Mouse (Mus musculus) CH12.LX (cell line): ENCODE results near the gene Tarbp1. TPM values are rescaled to one million over a fixed set of nuclear protein-coding genes. Genes with fewer than 3 reads are reported as not detected.
"Not testable (repeated sequence)": the region's sequence is repeated elsewhere in the genome, so short reads cannot be mapped to it uniquely, and the experiment has no call there.

Source experiments
- DNase-seq: peaks from one replicate; pipeline ENCODE4 v3.0.0-alpha.2; 2013; ENCODE audit errors: extremely low read depth
- H3K27ac ChIP-seq: 2 replicates; pipeline ENCODE4 v1.5.1; 2012; ENCODE audit warnings: low read depth, mild to moderate bottlenecking, control low read depth, moderate library complexity; ENCODE audit not compliant: insufficient read depth
- H3K27me3 ChIP-seq: replicated peaks from 2 replicates; pipeline ENCODE3; 2012; ENCODE audit warnings: inconsistent platforms
- H3K36me3 ChIP-seq, 2 experiments: replicated peaks in 1 of 2; 2 replicates each; pipeline versions ENCODE3 to v1.6.1; 2012; ENCODE audit warnings: inconsistent platforms in 1 of 2, low read length in 1 of 2, mild to moderate bottlenecking in 1 of 2, mixed read lengths in 1 of 2, moderate library complexity in 1 of 2; ENCODE audit not compliant: control insufficient read depth in 1 of 2, insufficient read depth in 1 of 2
- H3K4me1 ChIP-seq, 2 experiments: 2 replicates each; pipeline ENCODE4 v1.6.1; 2012; ENCODE audit warnings: inconsistent platforms in 1 of 2, moderate library complexity in 1 of 2; ENCODE audit not compliant: insufficient read depth in 2 of 2, control insufficient read depth in 1 of 2
- H3K4me2 ChIP-seq: 2 replicates; pipeline ENCODE4 v1.6.1; 2012; ENCODE audit warnings: low read depth, mild to moderate bottlenecking, control low read depth; ENCODE audit not compliant: poor library complexity, insufficient read depth, severe bottlenecking
- H3K4me3 ChIP-seq, 3 experiments: fragments of 150-350 bp in 1 of 3; sonication (generic) in 1 of 3; replicated peaks in 1 of 3; 2 replicates each; pipeline versions ENCODE3 to v1.5.1; 2011 to 2012; ENCODE audit warnings: low read depth in 2 of 3, low read length in 2 of 3, mild to moderate bottlenecking in 2 of 3, moderate library complexity in 2 of 3, control low read depth in 1 of 3, improper control_type of control experiment in 1 of 3, inconsistent platforms in 1 of 3, mixed read lengths in 1 of 3; ENCODE audit not compliant: poor library complexity in 1 of 3
- H3K79me2 ChIP-seq: replicated peaks from 2 replicates; pipeline ENCODE4 v1.6.1; 2012; ENCODE audit warnings: mild to moderate bottlenecking, moderate library complexity; ENCODE audit not compliant: control insufficient read depth, poor library complexity, insufficient read depth, severe bottlenecking; ENCODE audit errors: extremely low read depth
- H3K9ac ChIP-seq: 2 replicates; pipeline ENCODE4 v1.6.1; 2012; ENCODE audit warnings: low read depth, mild to moderate bottlenecking, control low read depth, moderate library complexity; ENCODE audit not compliant: insufficient read depth
- H3K9me3 ChIP-seq: replicated peaks from 2 replicates; pipeline ENCODE3; 2012; ENCODE audit warnings: low read length, inconsistent platforms, mixed read lengths
- BHLHE40 ChIP-seq: IDR thresholded peaks from 2 replicates; pipeline ENCODE4 v1.6.1; 2011; ENCODE audit warnings: mild to moderate bottlenecking, low read depth, low read length, improper control_type of control experiment
- CTCF ChIP-seq, 2 experiments: IDR thresholded peaks in 1 of 2; conservative IDR thresholded peaks in 1 of 2; 2 replicates each; pipeline ENCODE4 v1.5.1; 2011 to 2012; ENCODE audit warnings: low read depth in 2 of 2, low read length in 2 of 2, improper control_type of control experiment in 1 of 2, inconsistent platforms in 1 of 2, mild to moderate bottlenecking in 1 of 2, moderate library complexity in 1 of 2
- ELF1 ChIP-seq: IDR thresholded peaks from 2 replicates; pipeline ENCODE4 v1.6.1; 2014; ENCODE audit warnings: low read depth, mild to moderate bottlenecking, inconsistent platforms, low read length, improper control_type of control experiment
- EP300 ChIP-seq: IDR thresholded peaks from 2 replicates; pipeline ENCODE4 v1.6.1; 2011; ENCODE audit warnings: low read length, improper control_type of control experiment
- HCFC1 ChIP-seq: IDR thresholded peaks from 2 replicates; pipeline ENCODE4 v1.6.1; 2012; ENCODE audit warnings: low read depth, mild to moderate bottlenecking, inconsistent platforms, low read length, improper control_type of control experiment
- IRF4 ChIP-seq: IDR thresholded peaks from 2 replicates; pipeline ENCODE4 v1.6.1; 2014; ENCODE audit warnings: low read depth, mild to moderate bottlenecking, inconsistent platforms, low read length, improper control_type of control experiment
- MEF2A ChIP-seq: IDR thresholded peaks from 2 replicates; pipeline ENCODE4 v1.6.1; 2014; ENCODE audit warnings: low read depth, mild to moderate bottlenecking, inconsistent platforms, low read length, improper control_type of control experiment, borderline replicate concordance
- MXI1 ChIP-seq: IDR thresholded peaks from 2 replicates; pipeline ENCODE4 v1.6.1; 2011; ENCODE audit warnings: mild to moderate bottlenecking, low read depth, low read length, improper control_type of control experiment
- MYC ChIP-seq: IDR thresholded peaks from 2 replicates; pipeline ENCODE4 v1.6.1; 2011; ENCODE audit warnings: low read depth, mild to moderate bottlenecking, improper control_type of control experiment, low read length
- PAX5 ChIP-seq: IDR thresholded peaks from 2 replicates; pipeline ENCODE4 v1.6.1; 2012; ENCODE audit warnings: low read length, inconsistent platforms, mixed read lengths
- POLR2A ChIP-seq: IDR thresholded peaks from 2 replicates; pipeline ENCODE4 v1.6.1; 2011; ENCODE audit warnings: low read depth, mild to moderate bottlenecking, improper control_type of control experiment, low read length
- POLR2AphosphoS2 ChIP-seq: IDR thresholded peaks from 2 replicates; pipeline ENCODE4 v1.6.1; 2011; ENCODE audit warnings: low read depth, low read length, improper control_type of control experiment
- SIN3A ChIP-seq: IDR thresholded peaks from 2 replicates; pipeline ENCODE4 v1.6.1; 2012; ENCODE audit warnings: low read length, improper control_type of control experiment, inconsistent platforms
- USF1 ChIP-seq: IDR thresholded peaks from 2 replicates; pipeline ENCODE4 v1.6.1; 2014; ENCODE audit warnings: low read depth, mild to moderate bottlenecking, inconsistent platforms, low read length, improper control_type of control experiment
- ZC3H11A ChIP-seq: IDR thresholded peaks from 2 replicates; pipeline ENCODE4 v1.6.1; 2012; ENCODE audit warnings: low read depth, mild to moderate bottlenecking, inconsistent platforms, low read length, improper control_type of control experiment
- ZMIZ1 ChIP-seq: IDR thresholded peaks from 2 replicates; pipeline ENCODE4 v1.6.1; 2012; ENCODE audit warnings: low read depth, mild to moderate bottlenecking, inconsistent platforms, low read length, improper control_type of control experiment
- ZNF384 ChIP-seq: IDR thresholded peaks from 2 replicates; pipeline ENCODE4 v1.6.1; 2012; ENCODE audit warnings: low read depth, low read length, improper control_type of control experiment, inconsistent platforms
- dilution Hi-C: fragments of 300-500 bp; cut with MboI; formaldehyde crosslinking; loops from 2 replicates; pipeline ENCODE4 v1.14.3; 2020; ENCODE audit warnings: low sequenced_read_pairs; ENCODE audit not compliant: extremely low pct_unique_long_range_greater_than_20kb, extremely low pct_ligation_motif_present
- in situ Hi-C: fragments of 300-500 bp; cut with MboI; formaldehyde crosslinking; loops from 3 replicates; pipeline ENCODE4 v1.14.3; 2019; ENCODE audit warnings: low sequenced_read_pairs, low pct_ligation_motif_present, low pct_unique_long_range_greater_than_20kb, mixed read lengths
- polyA plus RNA-seq: library from polyadenylated mRNA; unstranded; fragments of >175 nt; gene quantifications from 2 replicates; pipeline ENCODE4 v1.2.1, GENCODE M21; 2012; ENCODE audit warnings: low read depth; ENCODE audit not compliant: insufficient read length
- total RNA-seq, 2 experiments: library from RNA; depleted of rRNA; stranded (reverse); fragments of 300-350 nt in 1 of 2; fragments of >200 nt in 1 of 2; gene quantifications; 2 replicates each; pipeline ENCODE4 v1.2.3; 2012 to 2014

The Tarbp1 gene
- total and polyA plus RNA-seq, 3 experiments, result 10.3 to 10.7 (median 10.4) TPM

DNA sequence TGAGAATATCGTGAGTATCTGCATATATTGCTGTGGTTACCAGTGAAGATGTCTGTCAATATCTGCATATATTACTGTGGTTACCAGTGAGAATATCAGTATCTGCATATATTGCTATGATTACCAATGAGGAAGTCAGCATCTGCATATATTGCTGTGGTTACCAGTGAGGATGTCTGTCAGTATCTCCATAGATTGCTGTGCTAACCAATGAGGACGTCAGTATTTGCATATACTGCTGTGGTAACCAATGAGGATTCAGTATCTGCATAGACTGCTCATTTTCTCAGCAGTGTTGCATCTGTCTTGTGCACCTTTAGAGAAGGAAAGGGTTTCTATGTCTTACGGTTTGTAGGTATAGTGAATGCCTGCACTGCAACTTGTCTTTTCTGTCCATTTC is 54.0 kb downstream of the Tarbp1 start:
- Histone ChIP-seq H3K4me3 (no peak overlapping the region), H3K4me1 (peaks cover 12 to 29% of the 10 kb centered on the region in 2 experiments), H3K27ac (no peak overlapping the region), H3K79me2 (peaks cover 11% of the 10 kb centered on the region), H3K9me3 (no peaks in the 10 kb centered on the region), H3K9ac (no peak overlapping the region), H3K4me2 (no peak overlapping the region), H3K27me3 (no peaks in the 10 kb centered on the region), H3K36me3 (peaks cover under 1 to 24% of the 10 kb centered on the region in 2 experiments)
- no peak for TF ChIP-seq POLR2A
- no peak for TF ChIP-seq POLR2AphosphoS2
- TF ChIP-seq MEF2A, result no peak
- TF ChIP-seq MXI1, result no peak
- TF ChIP-seq ZMIZ1, result no peak
- no peak for TF ChIP-seq HCFC1
- peak; percentile 43 for DNase-seq
- in situ Hi-C loops, result no loop called here
- dilution Hi-C loops, result no loop called here

DNA sequence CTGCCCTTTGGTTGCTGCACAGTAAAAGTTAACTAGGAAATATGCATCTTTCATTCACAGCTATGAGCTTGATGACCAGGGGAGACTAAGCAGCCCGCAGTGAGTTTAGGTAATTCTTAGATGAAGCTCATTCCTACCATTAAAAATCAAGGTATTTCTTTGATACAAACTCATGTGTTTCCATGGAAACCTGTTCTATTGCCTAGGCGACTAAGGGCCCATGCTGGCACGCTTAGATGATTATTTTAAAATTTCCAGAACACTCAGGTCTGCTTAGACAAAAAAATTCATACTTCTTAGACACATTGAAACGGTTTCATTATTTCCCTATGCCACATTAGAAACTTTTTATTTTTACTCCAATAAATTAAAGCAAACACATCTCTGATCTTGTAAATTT is 69.8 kb downstream of the Tarbp1 start:
- Histone ChIP-seq H3K4me2 (no peak overlapping the region), H3K36me3 (no peaks in the 10 kb centered on the region), H3K9ac (no peak overlapping the region), H3K27ac (no peak overlapping the region), H3K4me3 (no peak overlapping the region), H3K9me3 (no peaks in the 10 kb centered on the region), H3K27me3 (peaks cover 35% of the 10 kb centered on the region), H3K79me2 (no peaks in the 10 kb centered on the region), H3K4me1 (no peaks in the 10 kb centered on the region)
- DNase-seq, result no peak
- dilution Hi-C loops (no loop called here), in situ Hi-C loops (no loop called here)
- TF ChIP-seq MEF2A, result no peak
- no peak for TF ChIP-seq ZC3H11A
- TF ChIP-seq MXI1, result no peak
- no peak for TF ChIP-seq ELF1
- TF ChIP-seq IRF4, result no peak
- TF ChIP-seq BHLHE40, result no peak
- no peak for TF ChIP-seq MYC
- TF ChIP-seq ZNF384, result no peak
- TF ChIP-seq POLR2A, result no peak
- TF ChIP-seq CTCF (conservative IDR thresholded peaks at IDR 0.05 in 1 of 2, IDR thresholded peaks at IDR 0.05 in 1 of 2; ENCODE audit: low read depth in 2 of 2, low read length in 2 of 2), result no peak
- no peak for TF ChIP-seq SIN3A
- TF ChIP-seq PAX5, result no peak
- TF ChIP-seq EP300, result no peak
- TF ChIP-seq USF1, result no peak

DNA sequence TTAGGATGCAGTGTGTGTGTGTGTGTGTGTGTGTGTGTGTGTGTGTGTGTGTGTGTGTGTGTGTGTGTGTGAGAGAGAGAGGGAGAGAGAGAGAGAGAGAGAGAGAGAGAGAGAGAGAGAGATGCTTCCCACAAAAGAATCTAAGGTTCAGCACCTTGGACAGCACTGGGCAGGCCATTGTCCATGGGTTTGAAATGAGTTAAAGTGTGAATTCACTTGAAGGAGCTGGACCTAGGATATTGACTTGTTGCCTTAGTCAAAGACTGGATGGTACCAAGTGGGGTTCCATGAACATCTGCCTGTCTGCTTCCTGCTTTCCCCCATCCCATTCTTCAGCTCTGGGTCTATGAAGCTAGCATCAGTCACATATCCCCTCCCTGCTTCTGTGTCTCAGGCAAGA is 70.3 kb downstream of the Tarbp1 start:
- dilution Hi-C loops, H3K4me3 ChIP-seq, H3K9ac ChIP-seq, in situ Hi-C loops, H3K4me2 ChIP-seq, H3K79me2 ChIP-seq, H3K9me3 ChIP-seq, DNase-seq, H3K36me3 ChIP-seq, H3K4me1 ChIP-seq, H3K27ac ChIP-seq: not testable (repeated sequence)
- H3K27me3 ChIP-seq, result peaks cover 35% of the 10 kb centered on the region
